Mouse (Mus musculus): ENCODE measurements around the gene Rgs10.

Rgs10 gene

DNA sequence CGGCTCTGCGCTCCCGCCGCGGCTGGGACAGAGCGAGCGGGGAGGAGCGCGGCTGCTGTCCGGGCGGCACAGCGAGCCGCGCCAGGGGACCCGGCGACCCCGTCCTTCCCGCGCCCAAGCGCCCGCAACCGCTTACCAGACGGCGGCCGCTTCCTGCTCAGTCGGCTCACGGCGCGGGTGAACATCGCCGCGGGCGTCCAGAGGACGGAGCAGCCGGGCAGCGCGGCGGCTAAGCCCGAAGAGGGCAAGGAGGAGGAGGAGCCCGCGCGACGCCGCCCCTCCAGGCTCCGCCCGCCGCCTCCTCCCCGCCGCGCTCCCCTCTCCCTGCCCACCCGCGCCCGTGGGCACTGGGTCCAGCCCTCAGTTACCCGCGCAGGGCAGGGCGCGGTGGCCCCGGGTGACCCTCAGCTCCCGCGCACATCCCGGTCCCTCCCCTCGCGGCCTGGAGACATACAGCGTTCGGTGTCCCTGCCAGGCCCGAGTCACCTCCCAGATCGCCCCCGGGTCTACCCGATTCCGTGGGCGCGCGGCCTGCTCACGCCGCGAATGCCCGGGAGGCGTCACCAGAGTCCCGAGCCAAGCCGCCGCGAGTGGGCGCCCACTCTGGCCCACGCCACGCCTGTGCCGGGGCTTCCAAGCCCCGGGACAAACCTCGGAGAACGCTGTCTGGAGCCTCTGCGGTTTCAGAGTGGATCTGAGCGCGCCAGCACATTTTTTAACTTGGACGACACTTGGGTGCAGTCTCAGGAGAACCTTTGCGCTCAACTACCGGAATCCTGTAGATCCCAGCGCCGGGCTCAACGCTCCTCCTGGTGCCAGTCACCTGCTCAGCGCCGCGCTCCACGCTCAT is at the start of gene Rgs10:
Rgs10 (minus strand) TSS at position 829 of the 850 bp plus-strand sequence.
- DNase-seq = peak; percentile 63 to 68

- DNase-seq = no peak
These were observed 43.8 kb upstream of the Rgs10 start for GRCm38 (mm10) chr7:128462406-128462805.

DNA sequence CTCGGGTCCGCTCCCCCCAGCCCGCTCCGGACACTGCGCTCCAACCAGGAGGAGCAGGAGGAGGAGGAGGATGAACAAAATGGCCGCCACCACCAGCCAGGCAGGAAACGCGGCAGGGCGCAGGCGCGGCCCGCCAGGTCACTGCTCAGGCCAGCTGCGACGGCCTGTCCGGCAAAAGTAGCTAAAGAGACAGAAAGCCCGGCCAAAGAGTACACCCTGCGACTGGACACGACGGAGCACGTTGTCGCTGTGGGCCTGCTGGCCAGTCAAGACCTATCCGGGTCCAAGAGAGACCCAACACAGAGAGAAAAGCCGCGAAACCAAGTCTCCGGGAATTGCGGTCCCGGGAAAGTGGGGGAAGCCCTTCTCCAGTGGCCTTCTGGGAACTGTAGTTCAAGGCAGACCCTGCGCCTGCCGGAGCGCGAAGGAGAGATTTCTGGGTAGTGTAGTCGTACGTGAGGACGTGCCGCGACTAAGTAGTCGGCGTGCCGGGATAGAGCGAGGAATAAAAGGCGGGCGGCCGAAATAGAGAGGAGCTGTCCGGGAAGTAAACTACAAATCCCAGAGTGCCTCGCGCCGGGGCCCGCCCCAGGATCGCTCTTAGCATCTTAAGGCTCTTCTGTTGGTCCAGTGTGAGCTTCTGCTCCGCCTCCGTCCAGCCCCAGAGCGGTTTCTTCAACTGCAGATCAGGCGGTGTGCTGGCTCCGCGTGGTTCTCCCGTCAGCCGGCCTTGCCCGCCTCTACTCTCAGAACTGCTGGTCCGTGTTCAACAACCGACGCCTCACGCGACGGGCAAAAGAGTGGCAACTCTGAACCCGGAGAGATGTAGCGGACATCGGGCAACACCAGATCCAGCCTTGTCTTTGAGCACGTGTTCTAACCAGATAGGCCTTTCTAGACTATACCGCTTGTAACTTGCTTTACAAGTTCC is 43.0 kb upstream of the Rgs10 start, which contains the start of gene Tial1:
Tial1 (minus strand) TSS at position 433 of the 931 bp plus-strand sequence.
- DNase-seq = peak; percentile 99

DNA sequence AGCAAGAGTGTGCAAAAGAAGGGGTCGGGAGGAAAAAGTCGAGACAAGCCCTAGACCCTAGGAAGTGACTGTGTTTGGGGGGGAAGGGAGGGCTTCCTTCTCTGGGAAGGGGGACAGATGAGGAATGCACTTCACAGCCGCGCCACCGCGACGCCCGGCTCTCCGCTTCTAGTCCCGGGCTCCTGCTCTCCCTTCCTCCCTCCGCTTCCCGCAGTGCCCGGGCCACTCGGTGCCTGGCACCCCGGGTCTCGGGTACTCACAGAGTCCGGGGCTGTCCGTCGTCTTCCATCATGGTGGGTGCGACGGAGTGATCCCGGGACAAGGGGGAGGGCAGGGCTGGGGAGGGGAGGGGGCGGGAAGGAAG is 42.3 kb upstream of the Rgs10 start:
- DNase-seq = no peak

DNA sequence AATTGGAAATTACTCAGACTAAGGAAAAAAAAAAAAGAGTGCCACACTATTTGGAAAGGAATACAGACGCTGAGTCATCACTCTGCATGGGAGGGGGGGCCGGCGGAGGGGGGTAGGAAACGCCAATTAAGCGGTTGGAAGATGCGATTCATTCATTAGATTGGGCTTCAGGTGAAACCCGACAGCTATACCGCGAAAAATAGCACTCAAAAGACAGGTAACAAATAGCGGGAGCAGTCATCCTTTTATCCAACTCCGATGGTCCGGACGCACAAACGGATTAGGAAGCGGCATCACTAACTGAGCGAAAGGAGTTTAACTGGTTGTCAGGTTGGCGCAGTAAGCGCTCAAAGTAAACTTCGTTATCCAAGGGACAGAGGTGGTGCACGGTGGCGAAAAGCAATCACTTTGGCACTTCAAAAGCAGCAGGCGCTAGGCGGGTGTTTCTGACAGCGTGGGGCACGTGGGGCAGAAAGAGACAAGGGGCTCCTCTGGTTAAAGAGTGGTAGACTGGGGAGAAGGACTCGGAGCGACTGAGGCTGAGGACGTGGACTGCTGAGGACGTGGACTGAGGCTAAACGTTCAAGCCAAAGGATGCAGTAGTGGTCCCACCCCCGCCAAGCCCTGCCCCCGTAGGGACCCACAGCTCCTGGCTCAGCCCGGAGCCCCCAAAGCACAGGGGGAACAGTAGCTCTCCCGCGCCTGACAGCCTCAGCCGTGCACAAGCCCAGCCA is 41.7 kb upstream of the Rgs10 start:
- DNase-seq = peak; percentile 19 to 33

DNA sequence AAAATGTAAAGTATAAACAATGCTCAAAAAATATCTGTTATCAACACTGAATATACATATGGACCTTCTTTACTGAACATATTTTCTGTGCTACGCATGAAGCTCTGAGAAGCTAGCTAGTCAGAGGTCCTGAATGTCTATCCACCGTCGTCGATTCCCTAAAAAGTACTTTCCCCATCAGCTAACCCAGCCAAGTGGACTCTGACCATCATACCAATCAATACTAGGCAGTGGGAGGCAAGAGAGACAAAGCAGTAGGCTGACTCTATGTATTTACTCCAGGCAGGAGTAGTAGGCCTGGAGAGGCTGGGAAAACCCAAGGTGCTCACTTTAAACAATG is 41.2 kb upstream of the Rgs10 start:
- DNase-seq = no peak

DNA sequence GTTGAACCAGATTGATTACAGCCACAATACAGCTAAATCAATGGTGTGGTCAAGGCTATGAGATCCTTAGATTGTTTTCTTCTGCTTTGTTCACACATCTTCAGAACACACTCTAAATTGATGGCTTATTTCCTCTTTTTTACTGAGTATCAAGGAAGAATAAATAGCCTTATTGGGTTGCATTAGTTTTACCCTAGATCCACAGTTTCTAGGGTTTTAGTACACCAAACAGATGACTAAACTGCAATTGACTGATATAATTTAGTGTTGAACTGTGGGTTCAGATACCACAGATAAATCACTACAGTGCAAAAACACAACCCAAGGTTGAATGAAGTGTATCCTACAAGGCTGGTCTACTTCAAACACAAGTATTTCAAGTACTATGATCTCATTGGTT is 39.5 kb upstream of the Rgs10 start:
- DNase-seq = no peak

DNA sequence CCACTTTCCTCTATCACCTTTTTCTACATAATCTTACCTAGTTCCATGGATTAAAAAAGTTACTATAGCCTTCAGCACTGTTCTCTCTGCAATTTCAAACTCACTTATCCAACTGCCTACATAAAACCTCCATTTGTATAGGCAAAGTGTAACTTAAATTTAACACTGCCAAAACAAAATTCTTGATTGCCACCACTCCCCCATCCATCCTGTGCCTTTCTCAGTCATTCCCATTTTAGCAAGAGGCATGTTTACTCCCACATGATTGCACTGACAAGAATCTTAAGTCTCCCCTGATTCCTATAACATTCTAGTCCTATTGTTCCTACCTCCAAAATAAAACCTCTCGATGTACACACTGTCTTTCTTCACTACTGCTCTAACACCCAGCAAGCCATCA is 34.2 kb upstream of the Rgs10 start:
- no peak for DNase-seq

DNA sequence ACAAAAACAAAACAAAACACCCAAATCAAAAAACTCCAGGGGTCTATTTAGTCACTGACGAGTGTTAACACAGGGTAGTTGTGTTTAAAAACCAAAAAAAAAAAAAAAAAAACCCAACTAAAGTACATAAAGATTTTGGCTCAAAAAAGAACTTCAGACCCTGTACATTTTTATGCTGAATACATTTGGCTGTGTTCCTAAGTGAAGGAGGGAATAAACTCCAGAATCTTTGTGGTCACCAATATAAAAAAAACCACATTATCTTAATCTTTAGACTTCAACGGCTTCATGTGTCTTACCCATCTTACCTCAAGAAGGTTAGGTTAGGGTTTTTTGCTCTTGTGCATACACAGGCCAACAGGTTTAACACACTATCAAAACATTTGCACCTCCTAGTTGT is 22.0 kb upstream of the Rgs10 start:
- no peak for DNase-seq

DNA sequence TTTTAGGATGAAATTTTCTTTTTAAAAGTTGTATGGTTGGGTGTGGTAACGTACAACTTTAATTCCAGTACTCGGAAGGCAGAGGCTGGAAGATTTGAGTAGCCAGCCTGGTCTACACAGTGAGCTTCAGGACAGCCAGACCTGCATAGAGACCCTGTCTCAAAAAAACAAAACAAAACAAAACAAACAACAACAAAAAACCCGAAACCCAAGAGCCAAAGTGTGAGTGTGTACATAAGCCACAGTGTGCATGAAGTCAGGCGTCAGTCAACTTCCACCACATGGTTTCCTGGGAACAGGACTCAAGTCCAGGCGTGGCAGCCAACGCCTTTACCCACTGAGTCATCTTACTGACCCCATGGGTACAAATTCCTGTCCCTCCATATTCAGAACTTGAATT is 20.7 kb upstream of the Rgs10 start:
- DNase-seq = no peak

GRCm38 (mm10) chr7:128438131-128438530 is 19.6 kb upstream of the Rgs10 start:
- DNase-seq = no peak

DNA sequence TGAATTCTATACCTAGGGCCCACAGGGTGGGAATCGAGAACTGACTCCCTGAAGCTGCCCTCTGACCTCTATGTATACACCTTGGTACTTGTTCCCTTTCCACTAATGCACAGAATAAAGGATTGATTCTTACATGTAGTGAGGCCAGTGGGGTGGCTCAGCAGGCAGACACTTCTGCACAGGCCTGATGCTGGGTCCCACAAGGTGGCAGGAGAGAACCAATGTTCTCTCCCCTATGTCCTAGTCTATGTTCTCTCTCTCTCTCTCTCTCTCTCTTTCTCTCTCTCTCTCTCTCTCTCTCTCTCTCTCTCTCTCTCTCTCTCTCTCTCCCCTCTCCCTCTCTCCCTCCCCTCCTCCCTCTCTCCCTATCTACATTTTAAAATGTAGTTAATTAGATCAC is 14.7 kb upstream of the Rgs10 start:
- no peak for DNase-seq

- DNase-seq = no peak
These were observed 14.0 kb upstream of the Rgs10 start for GRCm38 (mm10) chr7:128432574-128432973.

DNA sequence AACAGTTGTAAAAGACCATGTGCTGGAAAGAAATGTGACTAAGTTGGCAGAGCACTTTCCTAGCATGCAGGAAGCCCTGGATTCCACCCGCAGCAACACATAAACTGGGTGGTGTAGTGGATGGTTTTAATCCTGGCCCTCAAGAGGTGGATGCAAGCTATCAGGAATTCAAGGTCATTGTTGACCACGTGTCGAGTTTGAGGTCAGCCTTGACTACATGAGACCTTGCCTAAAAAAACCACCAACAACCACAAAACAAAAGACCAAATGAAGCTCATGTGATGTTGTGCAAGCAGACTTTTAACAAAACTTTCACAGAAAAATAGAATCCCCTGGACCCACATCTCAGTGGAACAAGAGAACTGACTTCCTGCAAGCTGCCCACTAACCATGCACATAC is 3.9 kb upstream of the Rgs10 start:
- no peak for DNase-seq

DNA sequence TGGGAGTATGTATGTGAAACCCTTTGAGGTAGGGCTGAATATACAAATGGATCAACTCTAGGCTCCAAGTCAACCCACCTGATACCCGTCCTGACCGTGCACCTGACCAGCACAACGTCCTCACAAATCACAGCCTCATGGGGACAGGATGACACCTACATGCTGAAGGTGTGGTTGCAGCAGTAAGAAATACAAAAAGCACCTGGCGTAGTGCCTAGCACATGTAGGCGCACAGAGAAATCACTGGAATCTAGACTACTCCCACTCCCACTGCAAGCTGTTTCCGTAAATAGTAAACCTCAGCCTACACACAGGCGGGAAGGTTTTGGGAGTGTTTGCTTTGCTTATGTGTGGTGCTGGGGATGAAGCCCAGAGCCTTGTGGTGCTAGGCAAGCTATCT is 3.1 kb upstream of the Rgs10 start:
- no peak for DNase-seq

GRCm38 (mm10) chr7:128419690-128420089 is 1.1 kb upstream of the Rgs10 start:
- DNase-seq = no peak

GRCm38 (mm10) chr7:128417226-128417929 is 1.2 kb downstream of the Rgs10 start:
- DNase-seq = peak; percentile 16 to 18

GRCm38 (mm10) chr7:128416664-128417063 is 1.9 kb downstream of the Rgs10 start:
- DNase-seq = no peak

- no peak for DNase-seq
These were observed 4.1 kb downstream of the Rgs10 start for GRCm38 (mm10) chr7:128414433-128414832.

DNA sequence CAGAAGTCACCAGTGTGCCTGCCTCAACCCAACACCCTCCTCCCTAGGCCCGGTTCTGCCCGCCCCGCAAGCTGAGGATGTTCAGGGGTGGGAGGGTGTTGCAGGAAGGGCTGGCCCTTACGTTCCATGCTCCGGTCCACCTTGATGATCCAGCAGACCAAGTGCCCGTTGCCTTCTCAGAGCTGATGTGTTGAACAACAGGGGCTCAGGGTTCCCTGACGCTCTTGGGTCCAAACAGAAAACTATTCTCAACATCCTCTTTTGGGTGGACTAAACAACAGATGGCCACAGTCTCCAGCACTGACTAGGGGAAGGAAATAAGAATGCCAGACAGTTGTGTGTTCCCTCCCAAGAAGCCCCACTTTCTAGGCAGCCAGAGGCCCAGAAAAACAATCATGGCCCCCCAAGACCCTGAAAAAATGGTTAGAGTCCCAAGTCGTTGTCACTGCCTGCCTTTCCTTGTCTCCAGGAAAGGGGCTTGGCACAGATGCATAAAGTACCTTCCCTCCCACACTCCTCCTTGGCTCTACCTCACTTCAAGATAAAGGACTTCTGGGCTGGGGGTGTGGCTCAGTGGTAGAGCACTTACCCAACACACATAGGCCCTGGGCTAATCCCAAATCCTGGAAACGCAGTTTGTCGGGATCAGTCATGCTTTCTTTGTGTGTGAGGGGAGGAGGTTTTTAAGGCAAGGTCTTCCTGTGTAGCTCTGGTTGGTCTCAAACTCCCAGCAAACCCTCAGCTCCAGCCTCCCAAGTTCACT is 6.3 kb downstream of the Rgs10 start:
- DNase-seq = peak; percentile 25 to 64

DNA sequence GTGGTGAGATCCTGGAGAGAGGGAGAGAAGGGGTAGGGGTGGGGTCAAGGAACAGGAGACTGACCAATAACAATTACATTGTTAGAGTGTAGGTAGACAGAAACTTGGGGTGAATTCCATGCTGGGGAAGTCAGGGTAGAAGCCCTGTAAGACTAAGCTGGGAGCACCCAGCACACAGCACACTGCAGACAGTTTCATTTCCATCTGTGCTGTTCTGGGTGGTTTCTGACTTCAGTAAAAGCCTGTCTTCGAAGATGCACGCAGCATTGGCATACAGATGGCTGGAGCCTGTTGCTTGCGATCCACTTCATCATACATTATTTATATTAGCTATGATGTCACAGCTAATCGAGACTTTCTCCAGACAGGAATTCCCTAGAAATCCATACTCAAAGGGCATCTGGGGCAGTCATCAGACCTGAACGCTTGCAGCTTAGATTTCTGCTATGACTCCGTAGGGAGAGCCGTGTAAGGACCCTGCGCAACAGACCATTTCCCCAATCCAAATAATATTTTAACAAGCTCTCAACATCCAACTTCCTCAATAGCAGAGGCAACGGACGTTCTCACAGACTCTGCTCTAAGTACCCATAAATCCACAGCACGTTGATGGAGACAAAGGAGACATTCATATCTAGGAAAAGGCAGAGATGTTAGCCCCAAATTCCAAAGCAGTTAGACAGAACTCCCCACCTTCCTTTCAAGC is 7.7 kb downstream of the Rgs10 start:
- no peak for DNase-seq
